Mouse (Mus musculus) lung, postnatal 0 days (tissue): ENCODE data around the gene Dnaja1.

Experiments
- CTCF ChIP-seq: IDR thresholded peaks from 2 replicates; pipeline ENCODE4 v1.5.1; 2016; ENCODE audit warnings: antibody characterized with exemption, mild to moderate bottlenecking
- EP300 ChIP-seq: IDR thresholded peaks from 2 replicates; pipeline ENCODE4 v1.6.1; 2016; ENCODE audit warnings: antibody characterized with exemption, mild to moderate bottlenecking, control low read depth

DNA sequence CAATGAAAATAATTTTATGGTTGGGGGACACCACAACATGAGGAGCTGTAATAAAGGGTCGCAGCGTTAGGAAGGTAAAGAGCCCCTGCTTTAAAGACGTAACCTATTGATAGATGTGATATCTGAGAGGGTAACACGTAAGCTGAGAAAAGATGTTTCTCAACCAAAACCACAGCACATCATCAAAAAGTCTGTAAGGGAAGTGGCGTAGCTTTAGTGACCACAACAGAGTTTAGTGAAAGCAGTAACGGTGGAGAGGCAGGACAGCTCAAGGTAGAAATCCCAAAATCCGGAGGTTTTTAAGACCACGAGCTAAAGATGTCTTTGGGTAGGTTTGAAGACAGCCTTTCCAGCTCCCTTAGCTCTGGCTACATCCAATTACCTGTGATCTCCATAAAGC, 1.0 kb upstream of the Dnaja1 start:
- TF ChIP-seq CTCF (no peak), EP300 (no peak)
